Mouse (Mus musculus) layer of hippocampus, postnatal 14 days (tissue): ENCODE measurements around the gene Hint2. TPM values are rescaled to one million over a fixed set of nuclear protein-coding genes. Genes with fewer than 3 reads are reported as not detected.

ENCODE experiments used
- DNase-seq, 2 experiments: peaks; one replicate each; pipeline ENCODE4 v3.0.0; 2021 to 2022; ENCODE audit warnings: low spot score in 2 of 2, mixed read lengths in 1 of 2
- long read RNA-seq, 2 experiments: library from polyadenylated mRNA; stranded (forward); transcript quantifications; one replicate each; pipeline ENCODE4 v2.0.0; 2021
- total RNA-seq, 2 experiments: library from RNA; stranded (reverse); gene quantifications; 2 replicates each; pipeline ENCODE4 v1.2.3; 2021

Gene Hint2
- total RNA-seq = 10 to 100 TPM; 33.1 to 37.8 TPM
- long read RNA-seq, experiment 1, transcript Hint2-201 (5 exons, 610 nt) = major isoform, 19 of 25 reads
- long read RNA-seq, experiment 1, partial matches to known transcripts = 6 of 25 reads
- long read RNA-seq, experiment 1, other reads (novel, unspliced or antisense) = 0 of 25 reads
- long read RNA-seq, experiment 2, transcript Hint2-201 (5 exons, 610 nt) = major isoform, 30 of 46 reads
- long read RNA-seq, experiment 2, partial matches to known transcripts = 8 of 46 reads
- long read RNA-seq, experiment 2, other reads (novel, unspliced or antisense) = 6 of 46 reads

GRCm38 (mm10) chr4:43656339-43657109 is at the start of gene Hint2:
Hint2 (minus strand) TSS chr4:43656466.
- peak; percentile 92 to 97 for DNase-seq

- DNase-seq = no peak
These were observed 49.7 kb upstream of the Hint2 start for GRCm38 (mm10) chr4:43705991-43706390.

- DNase-seq = no peak
These were observed 47.6 kb upstream of the Hint2 start for GRCm38 (mm10) chr4:43703851-43704250.

- no peak for DNase-seq
These were observed 47.2 kb upstream of the Hint2 start for GRCm38 (mm10) chr4:43703439-43703838.

- DNase-seq = no peak
These were observed 44.4 kb upstream of the Hint2 start, which contains the start of gene Olfr70 for GRCm38 (mm10) chr4:43700707-43701106. Olfr70 (minus strand) TSS chr4:43700807.

GRCm38 (mm10) chr4:43696561-43696960 is 40.3 kb upstream of the Hint2 start:
- DNase-seq = no peak

GRCm38 (mm10) chr4:43695249-43695671 is 39.0 kb upstream of the Hint2 start:
- no peak for DNase-seq

- no peak for DNase-seq
These were observed 38.4 kb upstream of the Hint2 start for GRCm38 (mm10) chr4:43694439-43695248.

- DNase-seq = no peak
These were observed 37.6 kb upstream of the Hint2 start for GRCm38 (mm10) chr4:43693806-43694241.

- no peak for DNase-seq
These were observed 34.8 kb upstream of the Hint2 start for GRCm38 (mm10) chr4:43691026-43691425.

- no peak for DNase-seq
These were observed 33.8 kb upstream of the Hint2 start for GRCm38 (mm10) chr4:43690021-43690420.

GRCm38 (mm10) chr4:43679416-43680043 is 23.3 kb upstream of the Hint2 start:
- no peak for DNase-seq

- DNase-seq = peak in 1 of 2 experiments; percentile 53
These were observed 22.3 kb upstream of the Hint2 start for GRCm38 (mm10) chr4:43678541-43678940.

GRCm38 (mm10) chr4:43675608-43676007 is 19.3 kb upstream of the Hint2 start:
- DNase-seq = no peak

- no peak for DNase-seq
These were observed 18.7 kb upstream of the Hint2 start for GRCm38 (mm10) chr4:43674974-43675373.

- DNase-seq = no peak
These were observed 17.4 kb upstream of the Hint2 start for GRCm38 (mm10) chr4:43673703-43674102.

GRCm38 (mm10) chr4:43672070-43672469 is 15.8 kb upstream of the Hint2 start:
- DNase-seq = peak; percentile 83 to 93

GRCm38 (mm10) chr4:43669428-43669794 is 13.1 kb upstream of the Hint2 start:
- DNase-seq = peak in 1 of 2 experiments; percentile 50

GRCm38 (mm10) chr4:43668782-43669427 is 12.6 kb upstream of the Hint2 start, which contains the start of the genes Tmem8b and Fam221b:
Tmem8b (plus strand) TSS chr4:43668971.
Fam221b (minus strand) TSS chr4:43669145.
- peak; percentile 83 to 91 for DNase-seq

GRCm38 (mm10) chr4:43666412-43666811 is 10.1 kb upstream of the Hint2 start:
- no peak for DNase-seq
